Mouse (Mus musculus) intestine, embryonic 16.5 days (tissue): ENCODE data around the gene Tmem8b. TPM values are rescaled to one million over a fixed set of nuclear protein-coding genes. Genes with fewer than 3 reads are reported as not detected.

Source experiments
- ATAC-seq: fragments of 200-750 bp; cut with Nextera tagmentation; 2 replicates; pipeline ENCODE4 v1.8.0; 2017; ENCODE audit warnings: moderate TSS enrichment, moderate library complexity
- H3K27ac ChIP-seq: fragments of 300-500 bp; sonication (generic); 2 replicates; pipeline ENCODE4 v1.5.1; 2014; ENCODE audit warnings: mild to moderate bottlenecking, low read length
- H3K27me3 ChIP-seq: fragments of 300-500 bp; sonication (generic); replicated peaks from 2 replicates; pipeline ENCODE4 v1.6.1; 2014; ENCODE audit warnings: low read length, control low read depth, mixed read lengths; ENCODE audit not compliant: control insufficient read depth, insufficient read depth
- H3K36me3 ChIP-seq: fragments of 300-500 bp; sonication (generic); 2 replicates; pipeline ENCODE4 v1.6.1; 2014; ENCODE audit warnings: low read length, control low read depth; ENCODE audit not compliant: control insufficient read depth, insufficient read depth
- H3K4me1 ChIP-seq: fragments of 300-500 bp; sonication (generic); 2 replicates; pipeline ENCODE4 v1.6.1; 2014; ENCODE audit warnings: low read length, control low read depth, mixed read lengths; ENCODE audit not compliant: control insufficient read depth, insufficient read depth
- H3K4me2 ChIP-seq: fragments of 300-500 bp; sonication (generic); 2 replicates; pipeline ENCODE4 v1.6.1; 2014; ENCODE audit warnings: low read depth, low read length, control low read depth
- H3K4me3 ChIP-seq: fragments of 300-500 bp; sonication (generic); 2 replicates; pipeline ENCODE4 v1.5.1; 2014; ENCODE audit warnings: mild to moderate bottlenecking, low read length
- H3K9ac ChIP-seq: fragments of 300-500 bp; sonication (generic); 2 replicates; pipeline ENCODE4 v1.6.1; 2014; ENCODE audit warnings: low read depth, low read length
- H3K9me3 ChIP-seq: fragments of 300-500 bp; sonication (generic); 2 replicates; pipeline ENCODE4 v1.6.1; 2016; ENCODE audit warnings: low read length, control low read depth; ENCODE audit not compliant: control insufficient read depth
- WGBS: fragments of 180-500 bp; shearing (Covaris S2); extraction: QIAGEN DNeasy Blood & Tissue Kit; methylation state at CpG from one replicate; pipeline ENCODE4 v1.1.7; 2014; 5-methylcytosine and 5-hydroxymethylcytosine counted together
- polyA plus RNA-seq: library from polyadenylated mRNA; unstranded; fragments of >200 nt; fragmentation: Nextera tagmentation; extraction: Ambion mirVana; gene quantifications from 2 replicates; pipeline ENCODE4 v1.2.1, GENCODE M21; 2015

Tmem8b gene
- polyA plus RNA-seq, 1 experiment from 2014 or later = 3.4 TPM

- Histone ChIP-seq H3K36me3 (no peaks in the 10 kb centered on the region), H3K9ac (no peak overlapping the region), H3K4me2 (no peak overlapping the region), H3K27me3 (no peaks in the 10 kb centered on the region), H3K27ac (no peak overlapping the region), H3K4me1 (no peaks in the 10 kb centered on the region), H3K4me3 (no peak overlapping the region), H3K9me3 (no peaks in the 10 kb centered on the region)
- 72% methylated on average over 6 of the region's 6 CpGs for WGBS
- ATAC-seq = no peak
Measured at GRCm38 (mm10) chr4:43703439-43703838, 34.7 kb downstream of the Tmem8b start.

GRCm38 (mm10) chr4:43703851-43704250, 35.1 kb downstream of the Tmem8b start:
- H3K4me1 ChIP-seq = no peaks in the 10 kb centered on the region
- H3K4me2 ChIP-seq = no peak overlapping the region
- no peak overlapping the region for H3K27ac ChIP-seq
- H3K4me3 ChIP-seq = no peak overlapping the region
- H3K9ac ChIP-seq = no peak overlapping the region
- 65% methylated on average over 8 of the region's 8 CpGs for WGBS
- H3K36me3 ChIP-seq = no peaks in the 10 kb centered on the region
- no peak for ATAC-seq
- no peaks in the 10 kb centered on the region for H3K9me3 ChIP-seq
- H3K27me3 ChIP-seq = no peaks in the 10 kb centered on the region

GRCm38 (mm10) chr4:43705991-43706390, 37.2 kb downstream of the Tmem8b start:
- Histone ChIP-seq H3K36me3 (no peaks in the 10 kb centered on the region), H3K9ac (no peak overlapping the region), H3K9me3 (no peaks in the 10 kb centered on the region), H3K27ac (no peak overlapping the region), H3K27me3 (no peaks in the 10 kb centered on the region), H3K4me1 (no peaks in the 10 kb centered on the region), H3K4me3 (no peak overlapping the region), H3K4me2 (no peak overlapping the region)
- 70% methylated on average over 13 of the region's 13 CpGs for WGBS
- ATAC-seq = no peak

- no peak for ATAC-seq
- WGBS = 70% methylated on average over 6 of the region's 6 CpGs
Measured at GRCm38 (mm10) chr4:43709869-43710268, 41.1 kb downstream of the Tmem8b start, which contains the start of gene Olfr71. Gene Olfr71, minus strand, starts transcription at chr4:43710255.

GRCm38 (mm10) chr4:43711821-43712220, 43.0 kb downstream of the Tmem8b start:
- no peak overlapping the region for H3K9ac ChIP-seq
- H3K36me3 ChIP-seq = no peaks in the 10 kb centered on the region
- peaks cover 5% of the 10 kb centered on the region; the same call in 1 of the 2 replicates for H3K27me3 ChIP-seq
- 4% methylated on average over 2 of the region's 2 CpGs for WGBS
- H3K4me2 ChIP-seq = no peak overlapping the region
- H3K4me1 ChIP-seq = no peaks in the 10 kb centered on the region
- ATAC-seq = no peak
- no peaks in the 10 kb centered on the region for H3K9me3 ChIP-seq
- H3K4me3 ChIP-seq = no peak overlapping the region
- H3K27ac ChIP-seq = no peak overlapping the region

More at GRCm38 (mm10) chr4:43709869-43710268, 41.1 kb downstream of the Tmem8b start, which contains the start of gene Olfr71:
- no peaks in the 10 kb centered on the region for H3K4me1 ChIP-seq
- no peak within 1 kb of the TSS for H3K9ac ChIP-seq
- no peak within 1 kb of the TSS for H3K4me2 ChIP-seq
- no peaks in the 10 kb centered on the region for H3K36me3 ChIP-seq
- no peaks in the 10 kb centered on the region for H3K9me3 ChIP-seq
- H3K27ac ChIP-seq = no peak within 1 kb of the TSS
- H3K4me3 ChIP-seq = no peak within 1 kb of the TSS
- peaks cover under 1% of the 10 kb centered on the region; the same call in 1 of the 2 replicates for H3K27me3 ChIP-seq

- H3K36me3 ChIP-seq = no peaks in the 10 kb centered on the region
- no peak overlapping the region for H3K4me3 ChIP-seq
- peaks cover 5% of the 10 kb centered on the region; the same call in 1 of the 2 replicates for H3K27me3 ChIP-seq
- no peak overlapping the region for H3K9ac ChIP-seq
- H3K27ac ChIP-seq = no peak overlapping the region
- no peak overlapping the region for H3K4me2 ChIP-seq
- H3K4me1 ChIP-seq = no peaks in the 10 kb centered on the region
- no peaks in the 10 kb centered on the region for H3K9me3 ChIP-seq
- 37% methylated on average over 7 of the region's 7 CpGs for WGBS
- ATAC-seq = no peak
Measured at GRCm38 (mm10) chr4:43713652-43714219, 45.0 kb downstream of the Tmem8b start.

- no peaks in the 10 kb centered on the region for H3K36me3 ChIP-seq
- no peak overlapping the region for H3K4me2 ChIP-seq
- peak overlapping the region; percentile 45; the same call in 1 of the 2 replicates for H3K27ac ChIP-seq
- no peaks in the 10 kb centered on the region for H3K27me3 ChIP-seq
- H3K9ac ChIP-seq = no peak overlapping the region
- H3K4me1 ChIP-seq = peaks cover 2% of the 10 kb centered on the region; the same call in 1 of the 2 replicates
- ATAC-seq = no peak
- no peaks in the 10 kb centered on the region for H3K9me3 ChIP-seq
- WGBS = 41% methylated on average over 15 of the region's 16 CpGs
- H3K4me3 ChIP-seq = no peak overlapping the region
Measured at GRCm38 (mm10) chr4:43720491-43721228, 51.9 kb downstream of the Tmem8b start.

GRCm38 (mm10) chr4:43722191-43722590, 53.4 kb downstream of the Tmem8b start:
- no peak overlapping the region for H3K27ac ChIP-seq
- no peaks in the 10 kb centered on the region for H3K27me3 ChIP-seq
- 86% methylated on average over 4 of the region's 4 CpGs for WGBS
- ATAC-seq = no peak
- no peaks in the 10 kb centered on the region for H3K36me3 ChIP-seq
- no peak overlapping the region for H3K4me2 ChIP-seq
- no peaks in the 10 kb centered on the region for H3K9me3 ChIP-seq
- no peak overlapping the region for H3K9ac ChIP-seq
- H3K4me3 ChIP-seq = no peak overlapping the region
- peaks cover 11% of the 10 kb centered on the region for H3K4me1 ChIP-seq

GRCm38 (mm10) chr4:43724764-43725163, 56.0 kb downstream of the Tmem8b start:
- Histone ChIP-seq H3K36me3 (no peaks in the 10 kb centered on the region), H3K27ac (no peak overlapping the region), H3K4me3 (no peak overlapping the region), H3K27me3 (no peaks in the 10 kb centered on the region), H3K9ac (no peak overlapping the region), H3K4me1 (peaks cover 35% of the 10 kb centered on the region), H3K4me2 (no peak overlapping the region), H3K9me3 (no peaks in the 10 kb centered on the region)
- no peak for ATAC-seq
- 40% methylated on average over 1 of the region's 1 CpGs for WGBS
